Mouse (Mus musculus) forebrain, embryonic 11.5 days (tissue): Measurements from ENCODE around the gene Rbm39. TPM values are rescaled to one million over a fixed set of nuclear protein-coding genes. Genes with fewer than 3 reads are reported as not detected.

Experiments used
- ATAC-seq: fragments of 200-750 bp; cut with Nextera tagmentation; replicated peaks from 2 replicates; pipeline ENCODE4 v1.8.0; 2017; ENCODE audit warnings: moderate TSS enrichment; ENCODE audit not compliant: low FRiP score
- DNase-seq: peaks from one replicate; pipeline ENCODE4 v3.0.0-alpha.2; 2017; ENCODE audit warnings: low spot score
- H3K27ac ChIP-seq: fragments of 300-500 bp; sonication (generic); 2 replicates; pipeline ENCODE4 v1.5.1; 2014; ENCODE audit warnings: low read depth, low read length
- H3K27me3 ChIP-seq: fragments of 300-500 bp; sonication (generic); 2 replicates; pipeline ENCODE4 v1.6.1; 2014; ENCODE audit warnings: mild to moderate bottlenecking, low read length, mixed read lengths; ENCODE audit not compliant: control insufficient read depth, insufficient read depth
- H3K36me3 ChIP-seq: fragments of 300-500 bp; sonication (generic); 2 replicates; pipeline ENCODE4 v1.6.1; 2014; ENCODE audit warnings: mild to moderate bottlenecking, low read length, moderate library complexity, mixed read lengths; ENCODE audit not compliant: control insufficient read depth, insufficient read depth
- H3K4me1 ChIP-seq: fragments of 300-500 bp; sonication (generic); replicated peaks from 2 replicates; pipeline ENCODE4 v1.6.1; 2014; ENCODE audit warnings: low read length, mixed read lengths; ENCODE audit not compliant: control insufficient read depth, insufficient read depth
- H3K4me2 ChIP-seq: fragments of 300-500 bp; sonication (generic); 2 replicates; pipeline ENCODE4 v1.6.1; 2014; ENCODE audit warnings: low read depth, mild to moderate bottlenecking, low read length, moderate library complexity, mixed read lengths; ENCODE audit not compliant: severe bottlenecking
- H3K4me3 ChIP-seq: fragments of 300-500 bp; sonication (generic); 2 replicates; pipeline ENCODE4 v1.5.1; 2014; ENCODE audit warnings: low read depth, low read length
- H3K9ac ChIP-seq: fragments of 300-500 bp; sonication (generic); 2 replicates; pipeline ENCODE4 v1.6.1; 2014; ENCODE audit warnings: low read length
- H3K9me3 ChIP-seq: fragments of 300-500 bp; sonication (generic); 2 replicates; pipeline ENCODE4 v1.6.1; 2016; ENCODE audit warnings: low read length, mixed read lengths; ENCODE audit not compliant: control insufficient read depth
- WGBS: fragments of 180-500 bp; shearing (Covaris S2); extraction: QIAGEN DNeasy Blood & Tissue Kit; methylation state at CpG from one replicate; pipeline ENCODE4 v1.1.7; 2014; 5-methylcytosine and 5-hydroxymethylcytosine counted together
- polyA plus RNA-seq: library from polyadenylated mRNA; unstranded; fragments of >200 nt; fragmentation: Nextera tagmentation; extraction: Ambion mirVana; gene quantifications from 2 replicates; pipeline ENCODE4 v1.2.1, GENCODE M21; 2014

The Rbm39 gene
- polyA plus RNA-seq, 1 experiment from 2014 or later, result 681 TPM

DNA sequence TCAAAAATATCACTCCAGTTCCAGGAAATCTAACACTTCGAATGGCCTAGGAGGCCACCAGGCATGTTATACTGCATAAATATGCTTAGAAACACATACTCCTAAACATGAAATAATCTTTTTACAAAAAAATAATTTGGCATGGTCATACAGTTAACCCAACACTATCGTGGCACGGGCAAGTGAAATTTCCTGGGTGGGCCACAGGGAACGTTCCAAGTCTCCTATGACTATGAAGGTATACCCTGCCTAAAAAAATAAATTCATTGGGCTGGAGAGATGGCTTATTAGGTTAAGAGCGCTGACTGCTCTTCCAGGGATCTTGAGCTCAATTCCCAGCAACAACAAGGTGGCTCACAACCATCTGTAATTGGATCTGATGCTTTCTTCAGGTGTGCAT, 13.5 kb downstream of the Rbm39 start:
- Histone ChIP-seq H3K4me2 (no peak overlapping the region), H3K36me3 (peaks cover 15% of the 10 kb centered on the region; the same call in 1 of the 2 replicates)
- 94% methylated on average over 5 of the region's 5 CpGs for WGBS

DNA sequence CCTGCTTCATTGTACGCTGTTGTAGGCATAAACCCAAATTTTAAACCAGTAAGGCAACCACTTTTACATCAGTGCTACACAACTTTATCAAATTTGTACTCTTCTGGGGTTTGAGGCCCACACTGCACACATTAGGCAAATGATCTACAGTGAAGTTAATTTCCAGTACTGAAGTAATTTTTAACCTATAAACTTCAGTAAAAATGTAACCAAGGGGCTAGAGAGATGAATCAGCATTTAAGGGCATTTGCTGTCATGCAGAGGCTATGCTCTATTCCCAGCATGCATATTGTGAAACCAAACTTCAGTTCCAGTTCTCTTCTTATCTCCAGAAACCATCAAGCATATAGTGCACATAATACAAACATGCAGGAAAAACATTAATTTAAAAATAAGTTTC, 14.6 kb downstream of the Rbm39 start:
- H3K9me3 ChIP-seq, result no peaks in the 10 kb centered on the region
- 98% methylated on average over 1 of the region's 1 CpGs for WGBS
- no peak overlapping the region for H3K27ac ChIP-seq
- H3K27me3 ChIP-seq, result no peaks in the 10 kb centered on the region
- no peak for ATAC-seq
- no peak overlapping the region for H3K4me2 ChIP-seq
- no peaks in the 10 kb centered on the region for H3K4me1 ChIP-seq
- H3K9ac ChIP-seq, result no peak overlapping the region
- H3K36me3 ChIP-seq, result peaks cover 15% of the 10 kb centered on the region; the same call in 1 of the 2 replicates
- DNase-seq, result no peak
- no peak overlapping the region for H3K4me3 ChIP-seq

More for the DNA sequence above, 13.5 kb downstream of the Rbm39 start:
- no peak overlapping the region for H3K4me3 ChIP-seq
- H3K27ac ChIP-seq, result no peak overlapping the region
- H3K9me3 ChIP-seq, result no peaks in the 10 kb centered on the region
- no peaks in the 10 kb centered on the region for H3K27me3 ChIP-seq
- no peaks in the 10 kb centered on the region for H3K4me1 ChIP-seq
- DNase-seq (no peak), ATAC-seq (no peak)
- no peak overlapping the region for H3K9ac ChIP-seq

DNA sequence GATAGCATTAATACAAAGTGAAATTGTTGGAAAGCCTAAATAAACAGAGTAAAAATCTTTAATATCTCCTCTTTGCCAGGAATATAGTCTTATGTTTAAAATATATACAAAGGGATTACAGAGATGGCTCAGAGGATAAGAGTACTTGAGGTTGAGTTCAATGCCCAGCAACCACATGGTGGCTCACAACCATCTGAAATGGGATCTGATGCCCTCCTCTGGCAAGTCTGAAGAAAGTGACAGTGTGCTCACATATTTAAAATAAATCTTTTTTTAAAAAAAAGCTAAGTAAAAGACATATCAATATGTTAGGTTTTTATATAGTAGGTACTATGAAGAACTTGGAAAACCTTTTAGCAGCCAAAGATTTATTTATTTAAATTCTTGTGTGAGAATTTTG, 28.5 kb downstream of the Rbm39 start:
- ATAC-seq, result no peak
- H3K36me3 ChIP-seq, result peaks cover 11% of the 10 kb centered on the region

DNA sequence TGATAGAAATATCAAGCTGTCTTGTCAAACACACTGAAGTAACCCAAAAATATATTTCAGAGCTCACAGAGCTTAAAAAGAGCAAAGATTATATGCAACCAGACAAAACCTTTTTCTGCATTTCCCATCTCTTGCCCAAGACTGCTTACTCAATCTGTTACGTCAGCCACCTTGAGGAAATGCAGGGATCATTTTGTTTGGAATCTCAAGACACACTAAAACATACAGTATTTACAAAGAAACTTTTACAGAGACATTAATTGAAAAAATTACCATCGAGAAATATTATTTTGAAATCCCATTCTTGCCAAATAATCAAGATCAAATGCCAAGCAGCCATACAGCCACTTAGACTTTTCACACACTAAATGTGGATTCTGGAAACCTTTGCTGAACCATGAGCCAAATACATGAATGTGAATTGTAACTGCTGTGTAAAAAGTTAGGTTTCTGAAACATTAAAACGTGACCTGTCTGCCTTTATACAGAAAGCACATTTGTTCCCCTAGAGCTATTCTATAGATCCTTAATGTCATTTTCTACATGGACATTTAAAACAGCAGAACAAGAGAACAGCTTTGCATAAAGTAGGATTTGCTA, 32.6 kb downstream of the Rbm39 start:
- ATAC-seq (no peak), DNase-seq (no peak)
- H3K27me3 ChIP-seq, result no peaks in the 10 kb centered on the region
- H3K4me1 ChIP-seq, result peaks cover 3% of the 10 kb centered on the region; the same call in 1 of the 2 replicates
- H3K4me3 ChIP-seq, result no peak overlapping the region
- WGBS, result 89% methylated on average over 3 of the region's 3 CpGs
- no peak overlapping the region for H3K27ac ChIP-seq
- H3K36me3 ChIP-seq, result peaks cover 8% of the 10 kb centered on the region
- no peaks in the 10 kb centered on the region for H3K9me3 ChIP-seq
- H3K4me2 ChIP-seq, result no peak overlapping the region
- no peak overlapping the region for H3K9ac ChIP-seq

More for the DNA sequence above, 28.5 kb downstream of the Rbm39 start:
- Histone ChIP-seq H3K4me2 (no peak overlapping the region), H3K4me3 (no peak overlapping the region), H3K27me3 (no peaks in the 10 kb centered on the region), H3K27ac (no peak overlapping the region), H3K9me3 (no peaks in the 10 kb centered on the region), H3K9ac (no peak overlapping the region), H3K4me1 (no peaks in the 10 kb centered on the region)
- DNase-seq, result no peak

DNA sequence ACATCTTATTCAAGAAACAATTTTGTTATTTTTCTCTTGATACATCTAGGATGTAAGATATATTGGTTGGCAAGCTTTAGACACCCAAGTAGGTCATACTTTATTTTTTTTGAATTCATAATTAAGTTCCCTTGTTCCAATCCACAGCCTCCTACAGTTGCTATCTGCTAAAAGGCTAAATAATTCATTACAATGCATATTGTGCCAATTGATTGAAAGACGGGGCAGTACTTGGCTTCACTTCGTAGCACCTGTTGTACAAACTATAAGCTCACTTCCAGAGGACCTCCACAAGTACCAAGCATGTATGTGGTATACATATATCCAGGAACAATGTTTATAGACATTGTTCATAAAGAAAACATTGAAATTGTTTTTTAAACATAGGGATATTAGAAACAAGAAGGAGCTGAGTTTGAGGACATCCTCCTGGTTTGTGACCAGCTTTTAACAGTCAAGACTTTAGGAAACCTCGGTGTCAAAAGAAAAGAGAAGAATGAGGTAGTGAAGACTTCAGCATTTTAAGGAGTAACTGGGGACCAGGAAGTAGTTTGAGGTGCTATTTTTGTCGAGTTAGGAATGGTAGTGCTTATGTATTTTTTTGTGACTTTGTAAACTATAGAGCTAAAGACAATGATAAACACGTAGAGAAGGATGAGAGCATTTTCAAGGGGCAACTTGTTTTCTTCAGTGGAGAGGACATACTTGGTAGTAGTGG, 33.6 kb downstream of the Rbm39 start:
- peaks cover 3% of the 10 kb centered on the region; the same call in 1 of the 2 replicates for H3K4me1 ChIP-seq
- peaks cover 8% of the 10 kb centered on the region for H3K36me3 ChIP-seq
- no peak for ATAC-seq
- H3K9ac ChIP-seq, result no peak overlapping the region
- DNase-seq, result no peak
- no peak overlapping the region for H3K4me2 ChIP-seq
- H3K9me3 ChIP-seq, result no peaks in the 10 kb centered on the region
- no peak overlapping the region for H3K27ac ChIP-seq
- H3K27me3 ChIP-seq, result no peaks in the 10 kb centered on the region
- 78% methylated on average over 5 of the region's 5 CpGs for WGBS
- H3K4me3 ChIP-seq, result no peak overlapping the region

DNA sequence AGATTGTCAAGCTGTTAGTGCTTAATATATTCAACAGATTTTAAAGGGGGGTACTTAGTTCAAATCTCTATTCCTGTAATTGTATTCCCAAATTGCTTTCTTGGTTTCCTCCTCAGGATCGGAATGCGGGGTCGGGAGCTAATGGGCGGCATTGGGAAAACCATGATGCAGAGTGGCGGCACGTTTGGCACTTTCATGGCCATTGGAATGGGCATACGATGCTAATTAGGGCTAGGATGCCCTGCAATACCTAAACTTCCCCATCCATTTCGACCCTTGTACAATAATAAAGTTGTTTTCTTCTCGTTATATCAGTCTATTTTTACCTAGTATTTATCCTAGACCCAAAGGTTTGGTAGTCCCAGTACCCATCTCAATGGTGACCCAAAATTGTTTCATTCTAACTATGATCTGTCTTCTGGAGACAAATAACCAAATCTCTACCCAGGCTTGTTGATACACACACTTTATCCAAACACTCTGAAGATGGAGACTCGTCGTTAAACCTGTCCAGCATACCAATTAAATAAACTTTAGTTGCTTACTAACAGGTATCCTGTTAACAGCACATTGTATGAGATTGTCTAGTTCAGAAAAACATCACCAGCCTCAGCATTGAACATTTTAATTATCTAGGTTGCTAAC, 34.4 kb downstream of the Rbm39 start:
- Histone ChIP-seq H3K27ac (no peak overlapping the region), H3K9ac (no peak overlapping the region), H3K27me3 (no peaks in the 10 kb centered on the region), H3K9me3 (no peaks in the 10 kb centered on the region), H3K4me2 (no peak overlapping the region), H3K4me1 (peaks cover 3% of the 10 kb centered on the region; the same call in 1 of the 2 replicates), H3K36me3 (peaks cover 8% of the 10 kb centered on the region), H3K4me3 (no peak overlapping the region)
- WGBS, result 71% methylated on average over 11 of the region's 11 CpGs
- DNase-seq (no peak), ATAC-seq (no peak)

DNA sequence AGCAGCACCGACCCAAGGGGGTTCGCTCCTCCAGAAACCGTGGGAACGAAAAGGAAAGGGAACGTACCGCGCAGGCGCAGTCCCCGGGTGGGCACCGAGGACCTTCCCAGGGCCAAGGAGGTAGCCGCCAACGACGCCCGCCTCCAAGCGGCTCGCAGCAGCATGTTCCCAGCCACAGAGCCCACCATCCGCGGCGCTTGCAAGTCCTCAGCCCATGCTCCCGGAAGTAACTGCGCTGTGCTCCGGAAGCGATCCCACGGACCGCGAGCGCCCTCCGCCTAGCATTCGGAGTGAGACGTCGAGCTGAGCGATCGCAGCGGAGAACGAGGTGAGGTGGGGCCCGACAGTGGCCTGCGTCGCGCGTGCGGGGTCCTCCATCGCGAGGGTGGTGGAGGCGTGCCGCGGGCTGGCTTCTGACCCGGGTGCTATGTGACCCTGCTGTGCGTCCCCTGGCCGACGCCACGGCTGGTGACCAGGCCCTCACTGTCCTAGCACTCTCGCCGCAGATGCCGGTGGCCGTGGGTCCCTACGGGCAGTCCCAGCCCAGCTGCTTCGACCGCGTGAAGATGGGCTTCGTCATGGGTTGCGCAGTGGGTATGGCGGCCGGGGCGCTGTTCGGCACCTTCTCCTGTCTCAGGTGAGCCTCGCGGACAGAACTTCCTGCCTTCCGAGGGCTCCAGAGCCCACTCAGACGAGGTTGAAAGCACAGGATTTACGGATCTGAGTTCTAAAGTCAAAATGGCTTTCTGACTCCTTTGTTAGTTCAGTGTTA, 35.9 kb downstream of the Rbm39 start, which contains the start of the genes Romo1 and Nfs1:
Romo1 (plus strand) TSS at position 87 of the 772 bp plus-strand sequence.
Nfs1 (minus strand) TSS at position 234 of the 772 bp plus-strand sequence.
- Histone ChIP-seq H3K4me3 (peak within 1 kb of the TSS; percentile 77), H3K27me3 (no peaks in the 10 kb centered on the region), H3K9me3 (no peaks in the 10 kb centered on the region), H3K4me2 (peak within 1 kb of the TSS; percentile 78), H3K4me1 (peaks cover 3% of the 10 kb centered on the region; the same call in 1 of the 2 replicates), H3K36me3 (peaks cover 5% of the 10 kb centered on the region; the same call in 1 of the 2 replicates), H3K27ac (peak within 1 kb of the TSS; percentile 91), H3K9ac (peak within 1 kb of the TSS; percentile 82)
- under 1% methylated on average over 70 of the region's 70 CpGs for WGBS
- peak; percentile 98 for ATAC-seq
- peak; percentile 98 for DNase-seq

DNA sequence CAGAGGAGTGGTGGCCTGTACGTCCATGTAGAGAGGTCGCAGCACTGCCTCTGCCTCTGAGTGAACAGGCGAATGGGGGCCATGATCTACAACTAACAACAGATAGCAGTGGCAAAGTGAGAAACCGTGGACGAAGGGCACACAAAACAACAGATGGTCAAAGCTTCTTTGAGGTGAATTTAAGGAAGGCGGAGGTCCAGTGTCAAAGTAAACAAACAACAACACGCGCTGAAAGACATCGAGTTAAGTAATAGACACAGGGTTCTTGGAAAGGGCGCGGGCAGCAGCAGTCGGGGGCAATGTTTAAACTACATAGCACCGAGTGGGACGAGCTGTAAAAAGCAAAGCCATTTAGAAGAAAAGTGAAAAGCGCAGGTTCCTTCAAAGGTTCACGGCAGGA, 36.7 kb downstream of the Rbm39 start:
- ATAC-seq, result no peak
- Histone ChIP-seq H3K4me3 (peak overlapping the region; percentile 77), H3K27ac (peak overlapping the region; percentile 91), H3K9me3 (no peaks in the 10 kb centered on the region), H3K27me3 (no peaks in the 10 kb centered on the region), H3K4me1 (peaks cover 3% of the 10 kb centered on the region; the same call in 1 of the 2 replicates), H3K9ac (peak overlapping the region; percentile 82), H3K36me3 (peaks cover 5% of the 10 kb centered on the region; the same call in 1 of the 2 replicates), H3K4me2 (peak overlapping the region; percentile 78)
- no peak for DNase-seq
- 3% methylated on average over 16 of the region's 16 CpGs for WGBS
